Mouse (Mus musculus) adrenal gland, postnatal 10 days (tissue): ENCODE results near the gene Pus10. TPM values are rescaled to one million over a fixed set of nuclear protein-coding genes. Genes with fewer than 3 reads are reported as not detected.

Experiments used
- DNase-seq: peaks from one replicate; pipeline ENCODE4 v3.0.0; 2021; ENCODE audit warnings: mixed read lengths
- total RNA-seq, 2 experiments: library from RNA; stranded (reverse); gene quantifications; 2 replicates each; pipeline ENCODE4 v1.2.3; 2021

Gene Pus10
- total RNA-seq, 2 experiments from 2014 or later, result 23.2 to 28.7 TPM

- no peak for DNase-seq
Observed at GRCm38 (mm10) chr11:23695847-23696246, 30.4 kb downstream of the Pus10 start.

DNA sequence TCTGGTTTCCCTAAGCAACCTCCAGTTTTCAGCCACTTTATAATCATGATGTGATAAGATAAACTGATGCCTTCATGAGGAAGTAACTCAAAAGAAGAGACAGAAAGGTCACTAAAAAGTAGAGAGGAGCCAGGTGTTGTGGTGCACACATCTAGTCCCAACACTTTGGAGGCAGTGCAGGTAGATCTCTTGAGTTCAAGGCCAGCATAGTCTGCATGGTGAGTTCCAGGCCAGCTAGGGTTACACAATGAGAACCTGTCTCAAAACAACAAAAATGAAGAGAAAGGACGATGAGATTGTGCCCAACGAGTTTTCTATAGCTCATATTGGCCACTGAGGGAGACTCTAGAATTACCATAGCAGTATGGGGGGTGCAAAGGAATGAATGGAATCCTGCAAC, 33.1 kb downstream of the Pus10 start:
- DNase-seq, result no peak

- DNase-seq, result no peak
Observed at GRCm38 (mm10) chr11:23699414-23700095, 34.1 kb downstream of the Pus10 start.

- DNase-seq, result no peak
Observed at GRCm38 (mm10) chr11:23701831-23702230, 36.4 kb downstream of the Pus10 start.

GRCm38 (mm10) chr11:23704604-23705294, 39.3 kb downstream of the Pus10 start:
- no peak for DNase-seq

DNA sequence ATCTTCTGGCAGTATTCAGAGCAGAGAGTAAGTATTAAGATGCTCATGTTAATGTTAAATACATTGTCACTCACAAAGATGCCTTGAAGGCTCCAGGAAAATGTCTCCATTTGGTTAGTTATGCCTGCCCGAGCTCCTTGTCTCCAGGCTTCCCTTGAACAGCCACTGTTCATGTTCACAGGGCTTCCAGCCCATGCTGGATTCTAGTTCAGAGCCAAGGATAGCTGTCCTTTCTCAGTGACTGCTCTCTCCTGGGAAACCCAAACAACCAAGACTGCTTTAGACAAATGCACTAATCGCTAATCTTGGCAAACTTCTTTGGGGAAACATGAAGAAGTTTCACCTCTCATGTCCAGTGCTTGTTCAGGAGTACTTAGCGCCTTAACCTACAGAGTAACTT, 46.8 kb downstream of the Pus10 start:
- no peak for DNase-seq

DNA sequence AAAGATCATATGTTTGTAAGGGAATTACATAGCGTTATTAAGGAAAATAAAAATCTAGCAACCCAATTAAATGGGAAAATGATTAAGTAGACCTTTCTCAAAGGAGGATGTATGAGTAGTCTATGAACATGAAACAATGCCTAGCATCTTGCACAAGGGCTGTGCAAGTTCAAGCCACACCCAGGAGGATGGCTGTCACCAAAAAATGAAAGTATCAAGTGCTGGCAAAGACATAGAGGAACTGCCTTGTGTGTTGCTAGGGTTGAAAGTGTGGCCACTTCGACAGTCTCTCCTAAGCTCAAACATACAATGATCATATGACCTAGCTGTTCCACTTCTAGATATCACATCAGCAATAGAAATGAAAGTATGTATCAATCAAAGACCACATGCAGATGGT, 53.4 kb downstream of the Pus10 start:
- no peak for DNase-seq

DNA sequence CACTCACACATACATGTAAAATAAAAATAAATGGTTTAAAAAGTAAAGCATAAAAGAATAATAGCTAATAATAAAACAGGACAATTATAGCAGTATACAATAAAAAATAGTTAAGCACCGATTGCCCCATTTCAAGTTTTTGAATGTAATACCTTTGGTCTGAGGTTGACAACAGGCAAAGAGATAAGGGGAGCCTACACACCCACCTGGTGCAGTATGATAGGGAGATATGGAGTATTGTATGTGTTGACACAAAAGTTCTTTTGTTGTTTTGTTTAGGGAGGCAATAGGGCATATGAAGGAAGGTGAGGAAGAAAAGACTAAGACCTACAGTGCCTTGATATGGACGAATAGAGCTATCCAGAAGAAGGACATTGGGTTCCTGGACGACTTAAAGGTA, 54.4 kb downstream of the Pus10 start:
- DNase-seq, result no peak

DNA sequence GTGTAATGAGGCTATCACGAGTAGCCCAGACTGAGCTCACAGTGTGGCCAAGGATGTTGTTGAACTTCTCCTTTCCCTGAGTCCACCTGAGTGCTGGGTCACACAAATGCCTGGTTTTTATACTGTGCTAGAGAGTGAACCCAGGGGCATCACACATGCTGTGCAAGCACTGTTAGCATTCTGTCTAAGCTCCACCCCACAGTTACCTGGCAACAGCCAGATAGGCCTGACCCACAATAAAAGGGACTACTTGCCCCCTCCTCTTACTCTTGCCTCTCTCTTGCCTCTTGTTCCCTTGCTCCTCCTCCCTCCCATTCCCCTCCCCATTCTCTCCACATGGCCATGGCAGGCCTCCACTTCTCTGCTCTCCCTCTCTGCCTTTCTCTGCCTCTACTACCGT, 56.9 kb downstream of the Pus10 start:
- DNase-seq, result no peak

GRCm38 (mm10) chr11:23725850-23726249, 60.4 kb downstream of the Pus10 start:
- no peak for DNase-seq

- no peak for DNase-seq
Observed at GRCm38 (mm10) chr11:23726441-23726840, 61.0 kb downstream of the Pus10 start.

- DNase-seq, result no peak
Observed at GRCm38 (mm10) chr11:23728186-23728585, 62.7 kb downstream of the Pus10 start.

- DNase-seq, result no peak
Observed at GRCm38 (mm10) chr11:23730120-23730519, 64.6 kb downstream of the Pus10 start.

DNA sequence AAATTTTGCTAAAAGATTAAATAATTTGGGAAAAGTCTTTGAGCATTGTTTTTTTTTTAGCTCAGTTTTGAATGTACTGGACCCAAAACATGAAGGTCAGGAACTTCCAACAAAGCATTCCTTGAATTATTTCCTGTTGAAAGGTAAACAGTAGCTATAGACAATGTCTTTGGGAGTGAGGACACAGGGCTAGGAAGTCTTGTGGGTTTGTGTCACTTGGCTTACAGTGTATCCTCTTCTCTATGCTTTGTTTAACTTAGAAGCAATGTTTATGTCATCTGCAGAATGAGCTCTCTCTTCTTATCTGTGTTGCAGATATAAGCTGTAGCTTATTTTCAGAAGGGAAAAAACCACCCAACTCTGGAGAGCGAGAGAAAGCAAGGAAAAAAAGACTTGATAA, 67.4 kb downstream of the Pus10 start:
- no peak for DNase-seq

DNA sequence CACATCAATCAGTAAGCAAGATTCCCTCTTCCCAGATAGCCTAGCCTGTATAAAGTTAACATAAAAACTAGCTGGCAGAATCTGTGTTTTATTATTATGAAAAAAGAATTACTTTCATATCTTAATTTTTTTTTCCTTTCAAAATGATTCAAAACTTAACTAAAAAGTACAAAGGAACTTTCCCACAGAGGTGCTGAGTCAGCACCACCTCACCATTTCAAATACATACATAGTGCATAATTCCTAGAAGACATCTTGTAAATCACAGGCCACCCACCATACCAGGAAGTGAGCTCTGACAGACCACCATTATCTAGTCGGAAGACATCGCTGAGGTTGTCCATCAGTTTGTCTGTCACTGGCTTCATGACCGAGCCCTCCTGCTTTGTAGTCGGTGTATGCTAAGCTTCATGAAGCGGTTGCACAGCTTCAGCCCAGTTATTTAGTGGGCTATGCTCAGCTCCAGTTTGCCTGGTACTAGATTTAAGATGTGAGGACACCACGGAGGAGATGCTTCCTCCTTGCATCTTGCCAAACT, 69.3 kb downstream of the Pus10 start:
- no peak for DNase-seq

DNA sequence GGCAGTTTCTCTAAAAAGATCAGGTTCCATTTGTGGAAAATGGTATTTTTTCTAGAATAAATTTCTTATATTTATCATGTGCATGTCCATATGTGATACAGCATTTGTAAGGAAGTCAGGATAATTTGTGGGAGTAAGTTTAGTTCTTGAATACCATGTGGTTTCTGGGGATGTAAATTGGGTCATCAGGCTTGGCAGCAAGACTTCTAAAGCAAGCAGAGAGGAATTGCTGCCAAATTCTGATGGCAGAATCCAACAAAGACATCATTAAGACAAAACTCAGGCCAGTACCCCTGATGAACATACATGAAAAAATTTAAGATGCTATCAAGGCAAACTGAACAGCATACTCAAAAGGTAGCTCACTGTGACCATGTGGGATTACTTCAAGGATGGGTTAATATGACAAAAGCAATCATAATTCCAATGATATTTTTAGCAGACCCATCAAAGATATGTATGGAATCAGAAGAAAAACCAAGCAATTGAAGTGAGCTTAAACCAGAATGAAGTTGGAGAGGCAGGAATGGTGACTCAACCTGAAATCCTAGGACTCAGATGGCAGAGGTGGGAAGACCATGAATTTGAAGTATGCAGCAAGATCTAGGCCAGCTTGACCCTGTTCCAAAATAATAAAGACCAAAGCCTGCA, 70.5 kb downstream of the Pus10 start:
- no peak for DNase-seq

DNA sequence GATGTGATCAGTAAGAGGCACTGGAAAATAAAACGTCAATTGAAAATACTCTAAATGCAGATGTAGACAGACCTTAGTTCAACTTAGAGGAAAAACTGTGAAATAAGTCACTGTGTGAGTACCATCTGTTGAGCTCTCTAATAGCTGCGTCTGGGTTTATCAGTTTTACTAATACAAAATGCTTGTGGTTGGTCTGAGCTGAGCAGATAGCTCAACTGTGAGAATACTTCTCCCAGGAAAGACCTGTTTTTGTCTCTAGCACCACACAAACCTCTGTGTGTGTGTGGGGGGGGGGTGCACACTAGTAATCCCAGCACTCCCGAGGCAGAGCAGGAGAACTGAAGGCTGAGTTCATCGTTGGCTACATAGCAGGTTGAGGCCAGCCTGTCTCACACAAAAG, 75.4 kb downstream of the Pus10 start:
- DNase-seq, result no peak

- DNase-seq, result no peak
Observed at GRCm38 (mm10) chr11:23741386-23741785, 75.9 kb downstream of the Pus10 start.

DNA sequence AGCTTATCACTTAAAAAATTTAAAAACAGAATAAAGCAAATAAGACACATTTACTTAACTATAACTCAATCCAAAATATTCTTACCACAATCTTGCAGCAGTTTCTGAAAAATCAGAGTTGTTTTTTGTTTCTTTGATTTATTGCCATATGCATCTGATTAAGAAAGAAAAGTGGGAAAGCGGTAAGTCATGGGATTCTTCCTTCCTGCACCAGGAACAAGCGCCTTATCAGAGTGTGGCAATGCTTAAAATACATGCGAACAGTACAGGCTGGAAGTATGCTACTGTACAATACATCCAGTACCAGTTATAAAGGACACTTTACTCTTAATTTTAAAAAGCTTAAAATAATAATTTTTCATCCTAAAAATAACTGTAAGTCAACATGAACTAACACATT, 78.9 kb downstream of the Pus10 start:
- no peak for DNase-seq

- DNase-seq, result no peak
Observed at GRCm38 (mm10) chr11:23746102-23746501, 80.6 kb downstream of the Pus10 start.

- no peak for DNase-seq
Observed at GRCm38 (mm10) chr11:23753136-23753710, 87.7 kb downstream of the Pus10 start.

DNA sequence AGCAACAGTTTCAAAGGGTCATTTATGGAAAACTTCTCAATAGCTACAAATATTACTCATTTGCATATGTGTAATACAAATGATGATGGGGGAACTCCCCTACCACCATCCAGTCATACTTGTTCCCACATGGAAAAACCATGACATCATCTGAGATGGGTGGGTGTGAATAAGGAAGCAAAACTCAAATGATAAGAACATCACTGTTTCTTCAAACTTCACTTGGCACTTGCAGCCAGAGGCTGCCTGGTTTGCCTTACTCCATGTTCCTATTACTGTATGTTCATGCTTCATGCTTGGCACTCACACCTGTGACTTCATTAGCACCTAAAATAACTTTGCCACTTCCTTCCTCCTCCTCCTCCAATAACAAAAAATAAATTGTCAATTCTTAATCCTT, 88.9 kb downstream of the Pus10 start:
- DNase-seq, result no peak

DNA sequence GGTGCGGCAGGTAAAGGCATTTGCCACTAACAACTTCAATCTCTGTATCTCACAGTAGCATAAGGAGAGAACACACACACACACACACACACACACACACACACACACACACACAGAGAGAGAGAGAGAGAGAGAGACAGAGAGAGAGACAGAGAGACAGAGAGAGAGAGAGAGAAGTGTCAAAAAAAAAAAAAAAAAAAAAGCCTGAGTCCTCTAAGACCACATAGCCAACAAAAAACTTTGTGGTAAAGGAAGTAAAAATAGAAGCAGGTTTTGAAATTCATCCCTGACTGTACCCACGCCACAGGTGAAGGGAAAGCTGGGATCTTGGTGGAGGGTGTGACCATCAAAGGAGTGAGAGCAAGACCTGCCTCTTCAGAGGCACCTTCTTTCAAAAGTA, 92.7 kb downstream of the Pus10 start:
- no peak for DNase-seq
